Mouse (Mus musculus) lung, embryonic 15.5 days (tissue): ENCODE measurements at regions not wholly inside any gene's neighbourhood (a gene's known extent, or its start where the extent isn't known, plus 50 kb on each side); places are given as distances from the start of the nearest gene placed in this dataset.

Source experiments
- ATAC-seq: fragments of 200-750 bp; cut with Nextera tagmentation; 2 replicates; pipeline ENCODE4 v1.8.0; 2017; ENCODE audit warnings: moderate number of reproducible peaks, borderline replicate concordance; ENCODE audit not compliant: low FRiP score, low TSS enrichment; ENCODE audit errors: extremely low read depth
- H3K27ac ChIP-seq: fragments of 300-500 bp; sonication (generic); 2 replicates; pipeline ENCODE4 v1.5.1; 2015; ENCODE audit warnings: moderate library complexity, mild to moderate bottlenecking, inconsistent platforms
- H3K27me3 ChIP-seq: fragments of 300-500 bp; sonication (generic); 2 replicates; pipeline ENCODE4 v1.6.1; 2015; ENCODE audit warnings: inconsistent platforms
- H3K36me3 ChIP-seq: fragments of 300-500 bp; sonication (generic); 2 replicates; pipeline ENCODE4 v1.6.1; 2015; ENCODE audit warnings: inconsistent platforms
- H3K4me1 ChIP-seq: fragments of 300-500 bp; sonication (generic); 2 replicates; pipeline ENCODE4 v1.6.1; 2015; ENCODE audit warnings: inconsistent platforms
- H3K4me2 ChIP-seq: fragments of 300-500 bp; sonication (generic); 2 replicates; pipeline ENCODE4 v1.6.1; 2015; ENCODE audit warnings: inconsistent platforms, mild to moderate bottlenecking, moderate library complexity
- H3K4me3 ChIP-seq: fragments of 300-500 bp; sonication (generic); 2 replicates; pipeline ENCODE4 v1.5.1; 2015; ENCODE audit warnings: mild to moderate bottlenecking, inconsistent platforms
- H3K9ac ChIP-seq: fragments of 300-500 bp; sonication (generic); 2 replicates; pipeline ENCODE4 v1.6.1; 2015; ENCODE audit warnings: inconsistent platforms
- H3K9me3 ChIP-seq: fragments of 300-500 bp; sonication (generic); 2 replicates; pipeline ENCODE4 v1.6.1; 2016; ENCODE audit warnings: inconsistent platforms
- WGBS: fragments of 180-500 bp; shearing (Covaris S2); methylation state at CpG from one replicate; pipeline ENCODE4 v1.1.7; 2015; 5-methylcytosine and 5-hydroxymethylcytosine counted together

GRCm38 (mm10) chr14:86487285-86487897 is 653.6 kb downstream of the Diaph3 start:
- H3K27me3 ChIP-seq: no peaks in the 10 kb centered on the region
- WGBS: 54% methylated on average over 8 of the region's 8 CpGs
- no peak overlapping the region for H3K9ac ChIP-seq
- no peak overlapping the region for H3K4me2 ChIP-seq
- no peak; the same call in 1 of the 2 replicates for ATAC-seq
- H3K9me3 ChIP-seq: no peaks in the 10 kb centered on the region
- peaks cover 14% of the 10 kb centered on the region for H3K4me1 ChIP-seq
- no peak overlapping the region for H3K27ac ChIP-seq
- H3K4me3 ChIP-seq: no peak overlapping the region
- no peaks in the 10 kb centered on the region for H3K36me3 ChIP-seq

- no peak for ATAC-seq
Measured at GRCm38 (mm10) chr14:86484247-86484646, 656.8 kb downstream of the Diaph3 start.

GRCm38 (mm10) chr14:86473604-86474003 is 667.4 kb downstream of the Diaph3 start:
- WGBS: 81% methylated on average over 1 of the region's 1 CpGs
- no peak for ATAC-seq
- Histone ChIP-seq H3K27me3 (no peaks in the 10 kb centered on the region), H3K9ac (no peak overlapping the region), H3K9me3 (no peaks in the 10 kb centered on the region), H3K36me3 (no peaks in the 10 kb centered on the region), H3K27ac (no peak overlapping the region), H3K4me2 (no peak overlapping the region), H3K4me1 (no peaks in the 10 kb centered on the region), H3K4me3 (no peak overlapping the region)

More at GRCm38 (mm10) chr14:86484247-86484646, 656.8 kb downstream of the Diaph3 start:
- Histone ChIP-seq H3K9ac (no peak overlapping the region), H3K4me3 (no peak overlapping the region), H3K36me3 (no peaks in the 10 kb centered on the region), H3K4me2 (no peak overlapping the region), H3K27ac (no peak overlapping the region), H3K27me3 (no peaks in the 10 kb centered on the region), H3K9me3 (no peaks in the 10 kb centered on the region), H3K4me1 (peaks cover under 1% of the 10 kb centered on the region; the same call in 1 of the 2 replicates)
- WGBS: 67% methylated on average over 5 of the region's 5 CpGs

GRCm38 (mm10) chr14:86470462-86470861 is 670.6 kb downstream of the Diaph3 start:
- WGBS: 33% methylated on average over 4 of the region's 4 CpGs
- Histone ChIP-seq H3K27ac (no peak overlapping the region), H3K4me2 (no peak overlapping the region), H3K36me3 (no peaks in the 10 kb centered on the region), H3K9me3 (no peaks in the 10 kb centered on the region), H3K9ac (no peak overlapping the region), H3K27me3 (no peaks in the 10 kb centered on the region), H3K4me3 (no peak overlapping the region), H3K4me1 (peaks cover 6% of the 10 kb centered on the region)
- ATAC-seq: no peak

GRCm38 (mm10) chr14:86467886-86468463 is 673.1 kb downstream of the Diaph3 start:
- Histone ChIP-seq H3K27ac (no peak overlapping the region), H3K27me3 (no peaks in the 10 kb centered on the region), H3K4me1 (peaks cover 6% of the 10 kb centered on the region), H3K4me3 (no peak overlapping the region), H3K4me2 (no peak overlapping the region), H3K9me3 (no peaks in the 10 kb centered on the region), H3K9ac (no peak overlapping the region), H3K36me3 (no peaks in the 10 kb centered on the region)
- 22% methylated on average over 8 of the region's 8 CpGs for WGBS
- no peak for ATAC-seq

- H3K27ac ChIP-seq: no peak overlapping the region
- H3K9ac ChIP-seq: no peak overlapping the region
- no peaks in the 10 kb centered on the region for H3K27me3 ChIP-seq
- H3K36me3 ChIP-seq: no peaks in the 10 kb centered on the region
- ATAC-seq: no peak
- H3K4me1 ChIP-seq: peaks cover 6% of the 10 kb centered on the region
- H3K4me2 ChIP-seq: no peak overlapping the region
- no peak overlapping the region for H3K4me3 ChIP-seq
- 66% methylated on average over 2 of the region's 2 CpGs for WGBS
- H3K9me3 ChIP-seq: no peaks in the 10 kb centered on the region
Measured at GRCm38 (mm10) chr14:86463388-86463787, 677.6 kb downstream of the Diaph3 start.

- ATAC-seq: no peak; the same call in 1 of the 2 replicates
Measured at GRCm38 (mm10) chr14:86453142-86453541, 687.9 kb downstream of the Diaph3 start.

GRCm38 (mm10) chr14:86450616-86451015 is 690.4 kb downstream of the Diaph3 start:
- peaks cover 6% of the 10 kb centered on the region; the same call in 1 of the 2 replicates for H3K4me1 ChIP-seq
- H3K27me3 ChIP-seq: no peaks in the 10 kb centered on the region
- ATAC-seq: peak; percentile 55; the same call in 1 of the 2 replicates
- H3K4me2 ChIP-seq: no peak overlapping the region
- WGBS: 65% methylated on average over 1 of the region's 1 CpGs
- no peak overlapping the region for H3K9ac ChIP-seq
- no peak overlapping the region for H3K4me3 ChIP-seq
- H3K36me3 ChIP-seq: no peaks in the 10 kb centered on the region
- peak overlapping the region; percentile 60 for H3K27ac ChIP-seq
- H3K9me3 ChIP-seq: no peaks in the 10 kb centered on the region

More at GRCm38 (mm10) chr14:86453142-86453541, 687.9 kb downstream of the Diaph3 start:
- H3K36me3 ChIP-seq: no peaks in the 10 kb centered on the region
- WGBS: 31% methylated on average over 2 of the region's 2 CpGs
- H3K9me3 ChIP-seq: no peaks in the 10 kb centered on the region
- H3K27ac ChIP-seq: no peak overlapping the region
- no peak overlapping the region for H3K4me3 ChIP-seq
- H3K4me2 ChIP-seq: no peak overlapping the region
- no peaks in the 10 kb centered on the region for H3K27me3 ChIP-seq
- H3K4me1 ChIP-seq: peaks cover 3% of the 10 kb centered on the region; the same call in 1 of the 2 replicates
- H3K9ac ChIP-seq: no peak overlapping the region

GRCm38 (mm10) chr14:86445139-86445538 is 695.9 kb downstream of the Diaph3 start:
- 71% methylated on average over 4 of the region's 4 CpGs for WGBS
- Histone ChIP-seq H3K27ac (no peak overlapping the region), H3K9ac (no peak overlapping the region), H3K36me3 (no peaks in the 10 kb centered on the region), H3K4me3 (no peak overlapping the region), H3K4me2 (no peak overlapping the region), H3K27me3 (no peaks in the 10 kb centered on the region), H3K4me1 (peaks cover 6% of the 10 kb centered on the region; the same call in 1 of the 2 replicates), H3K9me3 (no peaks in the 10 kb centered on the region)
- no peak for ATAC-seq

GRCm38 (mm10) chr14:86443921-86444835 is 696.9 kb downstream of the Diaph3 start:
- no peak overlapping the region for H3K4me2 ChIP-seq
- H3K4me1 ChIP-seq: peaks cover 6% of the 10 kb centered on the region; the same call in 1 of the 2 replicates
- H3K36me3 ChIP-seq: no peaks in the 10 kb centered on the region
- no peak overlapping the region for H3K27ac ChIP-seq
- no peaks in the 10 kb centered on the region for H3K27me3 ChIP-seq
- 53% methylated on average over 5 of the region's 5 CpGs for WGBS
- ATAC-seq: no peak
- H3K9ac ChIP-seq: no peak overlapping the region
- no peaks in the 10 kb centered on the region for H3K9me3 ChIP-seq
- H3K4me3 ChIP-seq: no peak overlapping the region

- no peaks in the 10 kb centered on the region for H3K4me1 ChIP-seq
- H3K27ac ChIP-seq: no peak overlapping the region
- H3K9ac ChIP-seq: no peak overlapping the region
- H3K36me3 ChIP-seq: no peaks in the 10 kb centered on the region
- no peaks in the 10 kb centered on the region for H3K27me3 ChIP-seq
- ATAC-seq: no peak
- H3K9me3 ChIP-seq: no peaks in the 10 kb centered on the region
- H3K4me3 ChIP-seq: no peak overlapping the region
- 85% methylated on average over 9 of the region's 9 CpGs for WGBS
- no peak overlapping the region for H3K4me2 ChIP-seq
Measured at GRCm38 (mm10) chr14:86441895-86442679, 698.9 kb downstream of the Diaph3 start.
